Mouse (Mus musculus) lung, embryonic 16.5 days (tissue): ENCODE results near the gene A630073D07Rik. TPM values are rescaled to one million over a fixed set of nuclear protein-coding genes. Genes with fewer than 3 reads are reported as not detected.
"Not testable (repeated sequence)": the region's sequence is repeated elsewhere in the genome, so short reads cannot be mapped to it uniquely, and the experiment has no call there.

Source experiments
- ATAC-seq: fragments of 200-750 bp; cut with Nextera tagmentation; 2 replicates; pipeline ENCODE4 v1.8.0; 2017; ENCODE audit warnings: low read depth, mild to moderate bottlenecking, moderate library complexity
- H3K27ac ChIP-seq: fragments of 300-500 bp; sonication (generic); 2 replicates; pipeline ENCODE4 v1.5.1; 2014; ENCODE audit warnings: mild to moderate bottlenecking, control low read depth, low read length
- H3K27me3 ChIP-seq: fragments of 300-500 bp; sonication (generic); 2 replicates; pipeline ENCODE4 v1.6.1; 2014; ENCODE audit warnings: low read depth, low read length, mixed read lengths; ENCODE audit not compliant: control insufficient read depth, insufficient read depth
- H3K36me3 ChIP-seq: fragments of 300-500 bp; sonication (generic); 2 replicates; pipeline ENCODE4 v1.6.1; 2014; ENCODE audit warnings: low read length; ENCODE audit not compliant: control insufficient read depth, insufficient read depth
- H3K4me1 ChIP-seq: fragments of 300-500 bp; sonication (generic); replicated peaks from 2 replicates; pipeline ENCODE4 v1.6.1; 2014; ENCODE audit warnings: low read length, mixed read lengths; ENCODE audit not compliant: control insufficient read depth, insufficient read depth
- H3K4me2 ChIP-seq: fragments of 300-500 bp; sonication (generic); 2 replicates; pipeline ENCODE4 v1.6.1; 2014; ENCODE audit warnings: low read depth, low read length, control low read depth
- H3K4me3 ChIP-seq: fragments of 300-500 bp; sonication (generic); 2 replicates; pipeline ENCODE4 v1.5.1; 2014; ENCODE audit warnings: mild to moderate bottlenecking, low read length, control low read depth
- H3K9ac ChIP-seq: fragments of 300-500 bp; sonication (generic); 2 replicates; pipeline ENCODE4 v1.6.1; 2014; ENCODE audit warnings: low read length, control low read depth
- H3K9me3 ChIP-seq: fragments of 300-500 bp; sonication (generic); 2 replicates; pipeline ENCODE4 v1.6.1; 2016; ENCODE audit warnings: low read length; ENCODE audit not compliant: control insufficient read depth
- WGBS: fragments of 180-500 bp; shearing (Covaris S2); extraction: QIAGEN DNeasy Blood & Tissue Kit; methylation state at CpG from one replicate; pipeline ENCODE4 v1.1.7; 2014; 5-methylcytosine and 5-hydroxymethylcytosine counted together
- polyA plus RNA-seq: library from polyadenylated mRNA; unstranded; fragments of >200 nt; fragmentation: Nextera tagmentation; extraction: Ambion mirVana; gene quantifications from 2 replicates; pipeline ENCODE4 v1.2.1, GENCODE M21; 2015

A630073D07Rik gene
- polyA plus RNA-seq: not detected in 2 replicates

GRCm38 (mm10) chr6:132651426-132651825 is at the start of gene A630073D07Rik:
TSS of gene A630073D07Rik (minus strand) at chr6:132651526.
- Histone ChIP-seq H3K9ac (no peak within 1 kb of the TSS), H3K27ac (no peak within 1 kb of the TSS), H3K4me1 (no peaks in the 10 kb centered on the region), H3K4me3 (no peak within 1 kb of the TSS), H3K4me2 (no peak within 1 kb of the TSS), H3K36me3 (no peaks in the 10 kb centered on the region), H3K27me3 (no peaks in the 10 kb centered on the region), H3K9me3 (no peaks in the 10 kb centered on the region)
- no peak for ATAC-seq
- 71% methylated on average over 1 of the region's 1 CpGs for WGBS

GRCm38 (mm10) chr6:132700907-132701306 is 49.6 kb upstream of the A630073D07Rik start, which contains the start of gene Tas2r121:
TSS of gene Tas2r121 (minus strand) at chr6:132701007.
- no peaks in the 10 kb centered on the region for H3K9me3 ChIP-seq
- H3K4me1 ChIP-seq: no peaks in the 10 kb centered on the region
- H3K27ac ChIP-seq: no peak within 1 kb of the TSS
- H3K27me3 ChIP-seq: no peaks in the 10 kb centered on the region
- no peaks in the 10 kb centered on the region for H3K36me3 ChIP-seq
- no peak for ATAC-seq
- no peak within 1 kb of the TSS for H3K4me3 ChIP-seq
- WGBS: 48% methylated on average over 1 of the region's 1 CpGs
- no peak within 1 kb of the TSS for H3K9ac ChIP-seq
- no peak within 1 kb of the TSS for H3K4me2 ChIP-seq

- H3K4me3 ChIP-seq, ATAC-seq, H3K27ac ChIP-seq, H3K4me1 ChIP-seq, H3K36me3 ChIP-seq, H3K27me3 ChIP-seq, H3K9ac ChIP-seq, H3K9me3 ChIP-seq, H3K4me2 ChIP-seq: not testable (repeated sequence)
- WGBS: 70% methylated on average over 7 of the region's 7 CpGs
Measured at GRCm38 (mm10) chr6:132691596-132691995, 40.3 kb upstream of the A630073D07Rik start.

GRCm38 (mm10) chr6:132656653-132657052 is 5.3 kb upstream of the A630073D07Rik start, which contains the start of gene Tas2r120:
TSS of gene Tas2r120 (plus strand) at chr6:132656953.
- Histone ChIP-seq H3K4me3 (no peak within 1 kb of the TSS), H3K27ac (no peak within 1 kb of the TSS)
- no peak for ATAC-seq

GRCm38 (mm10) chr6:132649399-132649798 is 1.9 kb downstream of the A630073D07Rik start:
- H3K36me3 ChIP-seq: no peaks in the 10 kb centered on the region
- H3K4me2 ChIP-seq: no peak overlapping the region
- H3K27ac ChIP-seq: no peak overlapping the region
- no peak for ATAC-seq
- no peak overlapping the region for H3K4me3 ChIP-seq
- H3K27me3 ChIP-seq: no peaks in the 10 kb centered on the region
- H3K4me1 ChIP-seq: no peaks in the 10 kb centered on the region
- H3K9ac ChIP-seq: no peak overlapping the region
- H3K9me3 ChIP-seq: no peaks in the 10 kb centered on the region

More at GRCm38 (mm10) chr6:132656653-132657052, 5.3 kb upstream of the A630073D07Rik start, which contains the start of gene Tas2r120:
- H3K36me3 ChIP-seq: no peaks in the 10 kb centered on the region
- H3K9ac ChIP-seq: no peak within 1 kb of the TSS
- H3K27me3 ChIP-seq: no peaks in the 10 kb centered on the region
- no peaks in the 10 kb centered on the region for H3K4me1 ChIP-seq
- no peak within 1 kb of the TSS for H3K4me2 ChIP-seq
- H3K9me3 ChIP-seq: no peaks in the 10 kb centered on the region

GRCm38 (mm10) chr6:132595613-132596012 is 55.7 kb downstream of the A630073D07Rik start, which contains the start of gene Prp2:
TSS of gene Prp2 (plus strand) at chr6:132595913.
- WGBS: 62% methylated on average over 2 of the region's 2 CpGs
- not testable (repeated sequence) for ATAC-seq

More at GRCm38 (mm10) chr6:132595613-132596012, 55.7 kb downstream of the A630073D07Rik start, which contains the start of gene Prp2:
- H3K4me1 ChIP-seq, H3K9ac ChIP-seq, H3K4me3 ChIP-seq, H3K36me3 ChIP-seq, H3K27me3 ChIP-seq, H3K9me3 ChIP-seq, H3K4me2 ChIP-seq, H3K27ac ChIP-seq: not testable (repeated sequence)

Other genes with a start within 250 kb of the A630073D07Rik start
- not detected in 2 replicates for gene Prh1, start 81.7 kb downstream of the A630073D07Rik start, polyA plus RNA-seq
- not detected in 2 replicates for gene Prp2, start 55.6 kb downstream of the A630073D07Rik start, polyA plus RNA-seq
- gene Tas2r120, start 5.4 kb upstream of the A630073D07Rik start, polyA plus RNA-seq: not detected in 2 replicates
- not detected in 2 replicates for gene Tas2r121, start 49.5 kb upstream of the A630073D07Rik start, polyA plus RNA-seq
- not detected in 2 replicates for gene Tas2r122, start 60.4 kb upstream of the A630073D07Rik start, polyA plus RNA-seq
- not detected in 2 replicates for gene Tas2r115, start 86.5 kb upstream of the A630073D07Rik start, polyA plus RNA-seq
- not detected in 2 replicates for gene Tas2r124, start 103.2 kb upstream of the A630073D07Rik start, polyA plus RNA-seq
- not detected in 2 replicates for gene Tas2r102, start 110.6 kb upstream of the A630073D07Rik start, polyA plus RNA-seq
- not detected in 2 replicates for gene Tas2r136, start 126.6 kb upstream of the A630073D07Rik start, polyA plus RNA-seq
- not detected in 2 replicates for gene Tas2r117, start 151.3 kb upstream of the A630073D07Rik start, polyA plus RNA-seq
- gene Tas2r123, start 195.6 kb upstream of the A630073D07Rik start, polyA plus RNA-seq: not detected in 2 replicates
- not detected in 2 replicates for gene Tas2r116, start 203.9 kb upstream of the A630073D07Rik start, polyA plus RNA-seq
- not detected in 2 replicates for gene Tas2r110, start 216.5 kb upstream of the A630073D07Rik start, polyA plus RNA-seq
- gene Tas2r113, start 241.5 kb upstream of the A630073D07Rik start, polyA plus RNA-seq: not detected in 2 replicates